Mouse (Mus musculus) left cerebral cortex, adult 11 months (tissue): Measurements from ENCODE around the gene Rps21.
"Not testable (repeated sequence)": the region's sequence is repeated elsewhere in the genome, so short reads cannot be mapped to it uniquely, and the experiment has no call there.

Experiments
- DNase-seq: peaks from one replicate; pipeline ENCODE4 v3.0.0; 2022; ENCODE audit warnings: low spot score

The Rps21 gene

GRCm38 (mm10) chr2:180230482-180230881, 26.7 kb upstream of the Rps21 start:
- DNase-seq, result no peak

DNA sequence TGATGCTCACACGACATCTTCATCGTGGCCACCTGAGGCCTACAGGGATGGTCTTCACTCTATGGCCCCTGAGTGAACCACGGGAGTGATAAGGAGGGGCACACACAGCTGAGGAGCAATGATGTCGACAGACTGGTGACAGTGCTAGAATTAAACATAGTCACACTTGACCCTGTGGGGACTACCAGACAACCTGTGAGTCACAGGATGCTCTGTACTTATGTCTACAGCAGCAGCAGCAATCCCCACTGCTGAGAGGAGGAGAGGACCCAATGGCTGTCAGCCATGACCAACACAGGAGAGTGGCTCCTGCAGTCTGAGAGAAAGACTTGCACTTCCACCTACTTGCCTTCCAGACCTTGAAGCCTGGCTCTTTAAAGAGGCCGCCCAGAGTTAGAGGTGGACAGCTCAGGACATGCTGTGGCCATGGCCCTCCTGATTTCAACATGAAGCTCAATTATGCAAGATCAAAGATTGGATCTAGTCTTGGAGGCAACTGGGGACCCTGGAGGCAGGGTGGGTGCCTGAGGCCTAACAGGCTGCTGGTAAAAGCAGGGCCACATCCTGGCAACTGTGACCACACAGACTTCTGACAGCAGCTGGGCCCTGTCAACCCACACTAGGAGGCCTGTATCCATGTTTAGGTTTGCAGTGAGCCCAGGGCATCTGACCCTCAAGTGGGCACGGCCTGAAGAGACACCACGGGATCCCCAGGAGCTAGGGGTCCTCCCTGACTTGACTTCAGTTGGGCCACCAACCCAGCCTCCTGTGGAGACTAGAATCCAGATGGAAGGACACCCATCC, 23.9 kb upstream of the Rps21 start:
- no peak for DNase-seq

GRCm38 (mm10) chr2:180234353-180234752, 22.8 kb upstream of the Rps21 start:
- DNase-seq, result no peak

- no peak for DNase-seq
These were observed 22.2 kb upstream of the Rps21 start for GRCm38 (mm10) chr2:180234980-180235379.

DNA sequence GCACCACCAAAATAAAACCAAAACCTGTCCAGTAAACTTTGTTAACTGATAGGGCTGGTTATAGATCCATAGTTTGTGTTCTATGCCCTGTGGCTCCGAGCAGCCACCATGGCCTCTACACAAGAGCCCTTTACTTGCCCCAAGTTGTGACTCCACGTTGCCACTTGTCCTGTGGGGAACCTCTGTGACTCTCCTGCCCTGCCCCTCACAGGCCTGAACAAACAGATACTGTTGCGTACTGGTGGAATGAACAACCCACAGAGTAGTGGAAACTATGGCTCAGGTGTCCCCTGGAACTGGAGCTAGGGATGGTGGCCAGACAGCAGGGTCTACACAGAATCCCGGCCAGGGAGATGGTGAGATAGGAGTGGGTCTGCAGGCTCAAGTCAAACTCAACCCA, 21.4 kb upstream of the Rps21 start:
- no peak for DNase-seq

- DNase-seq, result no peak
These were observed 20.7 kb upstream of the Rps21 start for GRCm38 (mm10) chr2:180236500-180236899.

DNA sequence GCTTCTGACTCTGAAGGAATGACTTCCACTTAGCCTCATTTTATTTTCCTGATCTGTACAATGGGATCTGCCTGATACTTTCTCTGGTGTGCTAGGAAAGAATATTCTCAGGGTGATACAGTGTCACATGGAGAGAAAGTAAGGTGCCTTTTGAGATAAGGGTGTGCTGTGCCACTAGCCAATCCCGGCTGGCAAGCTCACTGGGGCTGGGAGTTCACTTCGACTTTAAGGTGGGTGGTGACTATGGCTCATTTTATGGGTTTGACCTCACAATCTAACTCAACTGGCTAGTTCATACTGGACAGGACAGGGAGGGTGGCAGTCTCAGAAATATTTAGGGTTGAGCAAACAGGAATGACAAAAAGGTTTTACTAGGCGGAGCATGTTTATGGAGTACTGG, 20.2 kb upstream of the Rps21 start:
- DNase-seq, result no peak

GRCm38 (mm10) chr2:180237601-180238345, 19.4 kb upstream of the Rps21 start:
- no peak for DNase-seq

DNA sequence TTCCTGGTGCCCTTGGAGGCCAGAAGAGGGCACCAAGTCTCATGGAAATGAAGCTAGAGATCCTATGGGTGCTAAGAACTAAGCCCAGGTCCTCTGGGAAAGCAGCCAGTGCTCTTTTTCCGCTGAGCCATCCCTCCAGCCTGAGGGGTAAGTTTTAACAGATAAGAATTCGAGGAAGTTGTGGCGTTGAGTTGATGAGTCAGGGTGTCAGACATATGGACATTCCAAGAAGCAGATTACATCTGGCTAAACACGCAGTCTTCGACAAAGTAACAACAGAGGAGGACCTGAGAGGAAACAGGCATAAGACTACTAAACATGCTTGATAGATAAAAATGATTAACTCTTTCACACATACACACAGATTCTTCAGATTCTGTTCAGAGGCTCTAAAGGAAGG, 18.6 kb upstream of the Rps21 start:
- no peak for DNase-seq

- no peak for DNase-seq
These were observed 14.1 kb upstream of the Rps21 start for GRCm38 (mm10) chr2:180243108-180243507.

DNA sequence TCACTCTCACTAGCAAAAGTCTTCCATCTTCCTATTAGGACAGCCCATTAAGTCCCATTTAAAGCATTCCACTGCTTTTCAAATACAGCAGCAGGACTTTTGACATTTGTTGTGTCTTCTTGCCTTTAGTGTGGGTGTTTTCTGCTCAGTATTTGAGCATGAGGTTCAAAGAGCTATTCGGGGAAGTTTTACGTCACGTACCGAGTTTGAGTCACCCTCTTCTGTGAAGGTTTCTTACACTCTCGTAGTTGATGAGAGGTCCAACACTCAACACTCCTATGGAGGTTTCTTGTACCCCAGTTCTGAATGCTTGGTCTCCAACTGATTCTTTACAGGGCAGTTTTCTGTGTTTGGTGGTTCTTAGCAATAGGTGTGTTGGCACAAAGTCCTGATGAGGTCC, 9.3 kb upstream of the Rps21 start:
- no peak for DNase-seq

GRCm38 (mm10) chr2:180248947-180249660, 8.1 kb upstream of the Rps21 start:
- DNase-seq, result no peak

DNA sequence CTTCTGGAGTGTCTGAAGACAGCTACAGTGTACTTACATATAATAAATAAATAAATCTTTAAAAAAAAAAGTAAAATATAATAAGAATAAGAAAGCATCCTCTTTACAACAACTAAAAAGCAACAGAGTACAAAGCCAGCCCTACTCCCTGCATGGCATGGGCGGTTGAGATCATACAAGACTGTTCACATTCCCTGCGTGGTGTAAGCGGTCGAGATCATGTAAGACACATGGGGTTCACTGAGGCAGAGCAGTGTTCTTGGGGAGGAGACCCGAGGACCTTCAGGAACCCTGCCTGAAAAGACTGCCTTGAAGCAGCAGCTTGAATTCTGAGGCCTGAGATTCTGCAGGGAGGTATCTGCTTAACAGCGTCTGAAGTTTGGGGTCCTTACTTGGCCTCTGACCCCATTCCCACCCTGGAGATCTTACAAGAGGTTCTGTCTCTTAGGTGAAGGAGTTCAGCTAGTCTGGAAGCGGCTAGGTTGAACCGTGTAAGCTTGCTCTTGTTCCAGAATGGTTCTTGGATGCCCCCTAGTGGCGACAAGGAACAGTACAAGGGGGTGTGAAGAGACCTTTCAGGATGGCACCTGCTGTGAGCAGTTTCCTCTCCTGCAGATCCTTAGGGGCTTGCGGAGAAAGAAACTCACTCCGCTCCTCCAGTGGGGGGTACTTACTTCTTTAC, 6.1 kb upstream of the Rps21 start:
- DNase-seq, result peak; percentile 53

- DNase-seq, result no peak
These were observed 5.3 kb upstream of the Rps21 start for GRCm38 (mm10) chr2:180251838-180252237.

- no peak for DNase-seq
These were observed 2.6 kb upstream of the Rps21 start for GRCm38 (mm10) chr2:180254436-180255209.

DNA sequence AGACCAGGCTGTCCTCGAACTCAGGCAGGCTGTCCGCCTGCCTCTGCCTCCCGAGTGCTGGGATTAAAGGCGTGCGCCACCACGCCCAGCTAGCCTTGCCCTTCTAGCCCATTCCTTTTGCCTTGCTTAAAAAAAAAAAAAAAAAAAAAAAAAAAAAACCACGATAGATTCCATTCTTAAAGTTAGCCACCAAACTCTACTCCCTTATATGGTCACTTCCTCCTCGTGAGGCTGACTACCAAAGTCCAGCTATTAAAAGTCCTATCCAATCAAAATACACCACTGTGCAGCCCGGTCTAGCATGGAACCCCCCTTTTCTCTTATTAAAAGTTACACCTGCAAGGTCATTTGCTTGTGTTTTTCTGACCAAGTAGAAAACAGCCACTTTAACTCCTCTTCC, 1.5 kb upstream of the Rps21 start:
- no peak for DNase-seq

GRCm38 (mm10) chr2:180256296-180257000, 729 bp upstream of the Rps21 start:
- no peak for DNase-seq

DNA sequence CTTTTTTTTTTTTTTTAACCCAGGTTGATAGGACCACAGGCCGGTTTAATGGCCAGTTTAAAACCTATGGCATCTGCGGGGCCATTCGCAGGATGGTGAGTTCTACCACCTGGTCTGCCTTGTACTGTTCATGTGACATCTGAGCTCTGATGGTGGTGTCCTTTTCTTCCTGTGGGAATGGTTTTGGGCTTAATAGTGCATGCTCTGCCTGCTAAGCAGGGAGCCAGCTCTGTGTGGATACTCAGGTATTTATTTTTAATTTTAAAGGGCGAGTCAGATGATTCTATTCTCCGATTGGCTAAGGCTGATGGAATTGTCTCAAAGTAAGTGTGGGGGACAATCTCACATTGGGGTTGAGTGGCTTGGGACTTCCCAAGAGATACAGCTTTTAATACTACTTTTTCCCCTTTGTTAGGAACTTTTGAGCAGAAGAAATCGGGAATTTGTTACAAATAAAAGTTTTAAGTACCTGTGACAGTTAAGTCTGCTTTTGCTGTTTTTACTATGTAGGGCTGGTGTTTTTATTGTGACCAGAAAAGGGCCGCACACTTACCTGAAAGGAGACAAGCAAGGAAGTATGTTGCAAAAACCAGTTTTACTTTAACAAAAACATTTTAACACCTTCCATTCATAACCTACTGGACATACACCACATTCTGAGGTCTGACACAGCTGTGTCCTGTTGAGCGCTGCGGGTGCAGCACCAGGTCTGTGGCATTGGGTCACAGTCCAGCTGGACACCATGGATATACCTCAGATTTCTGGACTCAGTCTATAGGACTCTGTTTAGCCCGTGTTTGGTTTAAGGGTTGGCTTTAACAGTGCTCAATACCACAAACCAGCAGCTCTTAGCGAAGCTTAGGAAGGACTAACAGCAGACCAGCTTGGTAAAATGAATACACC, 1.0 kb downstream of the Rps21 start:
- DNase-seq, result no peak

- DNase-seq, result not testable (repeated sequence)
These were observed 1.8 kb downstream of the Rps21 start for GRCm38 (mm10) chr2:180258951-180259484.
